Mouse (Mus musculus) ES-E14 (cell line): ENCODE measurements around the gene Eif5b. TPM values are rescaled to one million over a fixed set of nuclear protein-coding genes. Genes with fewer than 3 reads are reported as not detected.

Experiments
- DNase-seq: peaks from one replicate; pipeline ENCODE4 v3.0.0-alpha.2; 2013; ENCODE audit warnings: low read depth, low spot score
- H3K27ac ChIP-seq: 2 replicates; pipeline ENCODE4 v1.5.1; 2012; ENCODE audit warnings: low read depth, mild to moderate bottlenecking, low read length, moderate library complexity, mixed read lengths; ENCODE audit not compliant: poor library complexity, insufficient read depth, severe bottlenecking
- H3K36me3 ChIP-seq: 2 replicates; pipeline ENCODE4 v1.6.1; 2012; ENCODE audit warnings: mild to moderate bottlenecking, low read length, moderate library complexity, mixed read lengths; ENCODE audit not compliant: control insufficient read depth, poor library complexity, insufficient read depth, severe bottlenecking
- H3K4me1 ChIP-seq, 2 experiments: fragments of 150-350 bp in 1 of 2; sonication (generic) in 1 of 2; 2 replicates each; pipeline ENCODE4 v1.6.1; 2012; ENCODE audit warnings: low read length in 2 of 2, mild to moderate bottlenecking in 1 of 2, mixed read lengths in 1 of 2; ENCODE audit not compliant: control insufficient read depth in 2 of 2, insufficient read depth in 2 of 2, poor library complexity in 1 of 2
- H3K4me3 ChIP-seq, 2 experiments: fragments of 150-350 bp in 1 of 2; sonication (generic) in 1 of 2; 2 replicates each; pipeline ENCODE4 v1.5.1; 2012; ENCODE audit warnings: low read length in 2 of 2, low read depth in 1 of 2, mild to moderate bottlenecking in 1 of 2, mixed read lengths in 1 of 2; ENCODE audit not compliant: insufficient read depth in 1 of 2, poor library complexity in 1 of 2, severe bottlenecking in 1 of 2
- H3K9ac ChIP-seq: 2 replicates; pipeline ENCODE4 v1.6.1; 2012; ENCODE audit warnings: low read depth, mild to moderate bottlenecking, low read length, mixed read lengths; ENCODE audit not compliant: poor library complexity, insufficient read depth, severe bottlenecking
- H3K9me3 ChIP-seq: fragments of 150-350 bp; sonication (generic); 2 replicates; pipeline ENCODE4 v1.6.1; 2012; ENCODE audit warnings: low read depth, mild to moderate bottlenecking, low read length; ENCODE audit not compliant: control insufficient read depth, insufficient read depth
- CHD2 ChIP-seq: IDR thresholded peaks from 2 replicates; pipeline ENCODE4 v1.6.1; 2014; ENCODE audit warnings: mild to moderate bottlenecking, low read depth, low read length, inconsistent platforms
- HCFC1 ChIP-seq: IDR thresholded peaks from 2 replicates; pipeline ENCODE4 v1.6.1; 2012; ENCODE audit warnings: low read length, inconsistent platforms, borderline replicate concordance; ENCODE audit not compliant: insufficient read depth
- MAFK ChIP-seq: IDR thresholded peaks from 2 replicates; pipeline ENCODE4 v1.6.1; 2014; ENCODE audit warnings: mild to moderate bottlenecking, low read depth, low read length, inconsistent platforms; ENCODE audit not compliant: insufficient read depth
- ZC3H11A ChIP-seq: IDR thresholded peaks from 2 replicates; pipeline ENCODE4 v1.6.1; 2012; ENCODE audit warnings: low read depth, mild to moderate bottlenecking, inconsistent platforms, low read length, borderline replicate concordance
- ZNF384 ChIP-seq: IDR thresholded peaks from 2 replicates; pipeline ENCODE4 v1.6.1; 2012; ENCODE audit warnings: low read depth, low read length, inconsistent platforms
- in situ Hi-C, 2 experiments: fragments of 600-800 bp; cut with MboI; formaldehyde crosslinking; loops; one replicate each; pipeline ENCODE4 v1.15.1; 2025; ENCODE audit warnings: low sequenced_read_pairs in 2 of 2, inconsistent platforms in 1 of 2; ENCODE audit not compliant: unreplicated experiment in 2 of 2
- total RNA-seq: library from RNA; depleted of rRNA; stranded (reverse); fragments of 300-350 nt; gene quantifications from 2 replicates; pipeline ENCODE4 v1.2.3, GENCODE M21; 2012

The Eif5b gene
- total RNA-seq, 1 experiment: 30.6 TPM

GRCm38 (mm10) chr1:38014551-38015203, 16.9 kb downstream of the Eif5b start:
- H3K36me3 ChIP-seq: peaks cover 6% of the 10 kb centered on the region
- no peak overlapping the region for H3K27ac ChIP-seq
- TF ChIP-seq ZC3H11A: no peak
- TF ChIP-seq HCFC1: no peak
- no peak for TF ChIP-seq CHD2
- TF ChIP-seq MAFK: no peak
- no peak for TF ChIP-seq ZNF384
- no peak for DNase-seq
- H3K9me3 ChIP-seq: no peaks in the 10 kb centered on the region
- in situ Hi-C loops: no loop called here
- no peak overlapping the region for H3K9ac ChIP-seq
- no peak overlapping the region for H3K4me3 ChIP-seq
- H3K4me1 ChIP-seq: peaks cover 0 to 2% of the 10 kb centered on the region in 2 experiments; a peak in 1 of 4 replicates

- Histone ChIP-seq H3K27ac (no peak overlapping the region), H3K9ac (no peak overlapping the region), H3K4me3 (no peak overlapping the region), H3K36me3 (peaks cover 15% of the 10 kb centered on the region), H3K9me3 (no peaks in the 10 kb centered on the region), H3K4me1 (peaks cover 0 to 6% of the 10 kb centered on the region in 2 experiments; a peak in 2 of 4 replicates)
- in situ Hi-C loops: no loop called here
- no peak for DNase-seq
- TF ChIP-seq ZC3H11A: no peak
- no peak for TF ChIP-seq HCFC1
- TF ChIP-seq CHD2: no peak
- TF ChIP-seq MAFK: no peak
- TF ChIP-seq ZNF384: no peak
Observed at GRCm38 (mm10) chr1:38027301-38027700, 29.5 kb downstream of the Eif5b start.

- Histone ChIP-seq H3K9ac (no peak overlapping the region), H3K4me3 (no peak overlapping the region), H3K27ac (no peak overlapping the region), H3K9me3 (no peaks in the 10 kb centered on the region), H3K36me3 (peaks cover 16% of the 10 kb centered on the region), H3K4me1 (peaks cover 0 to 6% of the 10 kb centered on the region in 2 experiments; a peak in 2 of 4 replicates)
- no peak for TF ChIP-seq HCFC1
- no peak for TF ChIP-seq ZNF384
- no peak for TF ChIP-seq CHD2
- no peak for TF ChIP-seq ZC3H11A
- no peak for TF ChIP-seq MAFK
- no peak for DNase-seq
- in situ Hi-C loops: no loop called here
Observed at GRCm38 (mm10) chr1:38031391-38031790, 33.6 kb downstream of the Eif5b start.

DNA sequence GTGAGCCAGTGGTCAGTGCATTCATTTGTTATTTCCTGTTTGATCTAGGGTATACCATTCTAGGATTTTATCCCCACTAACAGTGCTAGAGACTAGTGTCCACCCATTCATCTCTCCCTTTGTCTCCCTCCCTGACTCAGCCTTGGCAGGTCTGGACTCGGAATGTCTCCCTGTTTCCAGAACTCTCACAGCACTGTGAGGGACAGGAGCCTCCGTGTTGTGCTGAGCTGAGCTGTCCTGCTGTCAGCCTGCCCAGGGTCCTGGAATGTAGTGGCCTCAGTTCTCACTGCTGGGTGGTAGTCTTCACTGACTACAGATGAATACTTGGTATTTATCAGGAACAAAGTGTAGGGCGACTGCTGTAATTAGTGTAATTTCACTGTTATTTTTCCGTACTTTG, 37.7 kb downstream of the Eif5b start:
- no peak for DNase-seq
- H3K36me3 ChIP-seq: peaks cover 26% of the 10 kb centered on the region
- in situ Hi-C loops: no loop called here

GRCm38 (mm10) chr1:38037375-38037774, 39.6 kb downstream of the Eif5b start:
- Histone ChIP-seq H3K9me3 (no peaks in the 10 kb centered on the region), H3K27ac (no peak overlapping the region), H3K4me1 (no peaks in the 10 kb centered on the region), H3K9ac (no peak overlapping the region), H3K4me3 (no peak overlapping the region), H3K36me3 (peaks cover 32% of the 10 kb centered on the region)
- no peak for TF ChIP-seq HCFC1
- TF ChIP-seq ZNF384: no peak
- no peak for TF ChIP-seq CHD2
- in situ Hi-C loops: no loop called here
- no peak for DNase-seq

More for the DNA sequence above, 37.7 kb downstream of the Eif5b start:
- Histone ChIP-seq H3K9me3 (no peaks in the 10 kb centered on the region), H3K4me1 (no peaks in the 10 kb centered on the region), H3K27ac (no peak overlapping the region), H3K9ac (no peak overlapping the region), H3K4me3 (no peak overlapping the region)
- TF ChIP-seq ZNF384 (no peak), ZC3H11A (no peak), HCFC1 (no peak), CHD2 (no peak), MAFK (no peak)
